Mouse (Mus musculus): ENCODE results near the gene Myh11.

DNA sequence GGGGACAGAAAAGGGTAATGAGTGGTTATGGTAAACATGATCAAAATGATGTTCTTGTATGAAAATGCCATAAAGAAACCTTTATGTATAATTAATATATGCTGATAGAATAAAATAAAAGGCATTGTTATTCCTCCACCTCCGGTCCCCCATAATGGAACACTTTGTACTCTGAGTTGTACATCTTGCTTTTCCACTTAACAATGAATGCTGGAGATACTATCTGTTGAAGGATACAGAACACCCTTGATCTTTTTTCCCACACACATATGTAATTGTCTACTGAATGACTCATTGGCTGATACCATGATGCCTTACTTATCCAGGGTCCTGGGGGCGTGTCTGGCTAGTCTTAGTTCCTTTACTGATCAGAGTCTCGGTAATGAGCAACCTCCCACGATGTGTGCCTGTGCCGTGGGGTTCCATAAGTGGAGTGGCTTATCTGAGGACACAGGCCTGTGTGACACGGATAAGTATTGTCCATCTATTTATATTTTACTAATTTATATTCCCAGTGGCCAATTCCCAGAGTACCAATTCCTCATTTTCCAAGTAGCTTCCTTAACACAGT is 110.9 kb downstream of the Myh11 start:
- TF ChIP-seq CTCF (IDR thresholded peaks at IDR 0.05; ENCODE audit: low read depth, low read length) (no peak), POLR2A (IDR thresholded peaks at IDR 0.05; ENCODE audit: insufficient read depth, low read length) (no peak)

Data from ES-Bruce4 (cell line).